In the genomic region with DNA sequence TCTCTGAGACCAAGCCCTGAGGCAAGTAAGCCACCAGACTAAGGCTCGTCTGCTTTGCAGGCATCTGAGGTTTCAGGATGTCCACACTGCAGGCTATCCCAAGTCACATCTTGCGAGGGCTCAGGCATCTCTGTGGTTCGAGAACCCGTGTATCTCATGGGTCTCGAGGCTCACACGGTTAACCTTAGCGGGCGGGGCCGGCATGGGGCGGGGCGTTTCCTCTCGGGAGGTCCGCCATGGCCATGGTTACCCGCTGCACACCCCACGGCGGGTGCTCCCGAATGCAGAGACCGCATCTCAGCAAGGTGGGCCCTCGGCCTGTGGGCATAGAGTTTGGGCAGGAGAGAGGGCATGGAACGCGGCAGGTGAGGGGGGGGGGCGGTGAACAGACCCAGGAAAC, we compare ENCODE assay signal across 8 mouse cellular contexts. TPM values are rescaled to one million over a fixed set of nuclear protein-coding genes. Genes with fewer than 3 reads are reported as not detected.
DNase-seq lines count a peak whose midpoint lies in the region; ATAC-seq and TF ChIP-seq lines count a peak whose summit lies in the region.

A gene (plus strand): TSS at position 215 of the 400 bp plus-strand sequence.

- TF ChIP-seq CTCF in liver, embryonic 14.5 days (IDR thresholded peaks at IDR 0.05; ENCODE audit: low read depth): no peak

- 3% methylated on average over 22 of the region's 22 CpGs for WGBS in forebrain, embryonic 14.5 days
- 2% methylated on average over 22 of the region's 22 CpGs for WGBS in kidney, embryonic 16.5 days
- under 1% methylated on average over 22 of the region's 22 CpGs for WGBS in liver, embryonic 14.5 days (ENCODE audit: insufficient replicate concordance)
- 2% methylated on average over 22 of the region's 22 CpGs for WGBS in neural tube, embryonic 12.5 days

- H3K4me3 ChIP-seq in forebrain, embryonic 14.5 days (ENCODE audit: low read depth, low read length): peak within 1 kb of the TSS; percentile 36
- H3K4me3 ChIP-seq in kidney, embryonic 16.5 days (ENCODE audit: low read length): peak within 1 kb of the TSS; percentile 53
- peak within 1 kb of the TSS; percentile 38 to 50 for H3K4me3 ChIP-seq in liver, embryonic 14.5 days (ENCODE audit: insufficient read depth in 1 of 2, low read depth in 2 of 2, low read length in 2 of 2)
- H3K4me3 ChIP-seq in neural tube, embryonic 12.5 days: peak within 1 kb of the TSS; percentile 30

- peak within 1 kb of the TSS; percentile 29; the same call in 1 of the 2 replicates for H3K9ac ChIP-seq in forebrain, embryonic 14.5 days (ENCODE audit: low read length)
- H3K9ac ChIP-seq in kidney, embryonic 16.5 days (replicated peaks; ENCODE audit: low read length): peak within 1 kb of the TSS; percentile 48
- peak within 1 kb of the TSS; percentile 7; the same call in 1 of the 2 replicates for H3K9ac ChIP-seq in liver, embryonic 14.5 days (replicated peaks)
- H3K9ac ChIP-seq in neural tube, embryonic 12.5 days: peak within 1 kb of the TSS; percentile 30; the same call in 1 of the 2 replicates

- peak; percentile 40 for DNase-seq in kidney, adult 18-20 months
- no peak for DNase-seq in kidney, adult 11 months
- DNase-seq in adrenal gland, adult 18-20 months (ENCODE audit: low spot score in 2 of 2): peak; percentile 60 to 64
- no peak for DNase-seq in forebrain, embryonic 14.5 days (ENCODE audit: low spot score)
- no peak for DNase-seq in liver, embryonic 14.5 days (ENCODE audit: low read depth in 3 of 3, low spot score in 3 of 3)

- H3K4me2 ChIP-seq in forebrain, embryonic 14.5 days (ENCODE audit: low read length): peak within 1 kb of the TSS; percentile 95
- H3K4me2 ChIP-seq in kidney, embryonic 16.5 days (replicated peaks; ENCODE audit: low read depth, low read length): peak within 1 kb of the TSS; percentile 91
- H3K4me2 ChIP-seq in liver, embryonic 14.5 days (ENCODE audit: low read depth): peak within 1 kb of the TSS; percentile 74
- H3K4me2 ChIP-seq in neural tube, embryonic 12.5 days (replicated peaks): peak within 1 kb of the TSS; percentile 95

- ATAC-seq in forebrain, embryonic 14.5 days: no peak
- 0 out of 2 replicates have a peak, but pooled peaks have one; percentile 6 for ATAC-seq in kidney, embryonic 16.5 days (ENCODE audit: low FRiP score, low TSS enrichment)
- ATAC-seq in liver, embryonic 14.5 days (ENCODE audit: insufficient read depth): no peak
- ATAC-seq in neural tube, embryonic 12.5 days (ENCODE audit: low FRiP score, low read depth): no peak
- no peak for ATAC-seq in monocyte, adult 5-6 weeks (replicated peaks; ENCODE audit: insufficient number of reproducible peaks, low FRiP score, low TSS enrichment, poor library complexity, severe bottlenecking)

- H3K27me3 ChIP-seq in forebrain, embryonic 14.5 days (replicated peaks; ENCODE audit: control insufficient read depth, insufficient read depth, low read length): peaks cover 49% of the 10 kb centered on the region
- peaks cover 42% of the 10 kb centered on the region for H3K27me3 ChIP-seq in kidney, embryonic 16.5 days (ENCODE audit: insufficient read depth, low read length)
- peaks cover 36% of the 10 kb centered on the region for H3K27me3 ChIP-seq in liver, embryonic 14.5 days (ENCODE audit: control insufficient read depth, insufficient read depth, low read length)
- H3K27me3 ChIP-seq in neural tube, embryonic 12.5 days (replicated peaks): peaks cover 63% of the 10 kb centered on the region

- peaks cover 4% of the 10 kb centered on the region; the same call in 1 of the 2 replicates for H3K36me3 ChIP-seq in forebrain, embryonic 14.5 days (ENCODE audit: control insufficient read depth, insufficient read depth, low read length)
- H3K36me3 ChIP-seq in kidney, embryonic 16.5 days (ENCODE audit: insufficient read depth, low read length): peaks cover 4% of the 10 kb centered on the region; the same call in 1 of the 2 replicates
- H3K36me3 ChIP-seq in liver, embryonic 14.5 days (replicated peaks; ENCODE audit: control insufficient read depth, insufficient read depth, low read depth): peaks cover 1% of the 10 kb centered on the region; the same call in 1 of the 2 replicates
- H3K36me3 ChIP-seq in neural tube, embryonic 12.5 days: 0 out of 2 replicates have a peak, but pooled peaks cover 4% of the 10 kb centered on the region

- H3K9me3 ChIP-seq in forebrain, embryonic 14.5 days (replicated peaks; ENCODE audit: control insufficient read depth, low read length): no peaks in the 10 kb centered on the region
- H3K9me3 ChIP-seq in kidney, embryonic 16.5 days (ENCODE audit: low read length): no peaks in the 10 kb centered on the region
- H3K9me3 ChIP-seq in liver, embryonic 14.5 days (ENCODE audit: control insufficient read depth, low read length): no peaks in the 10 kb centered on the region
- H3K9me3 ChIP-seq in neural tube, embryonic 12.5 days: no peaks in the 10 kb centered on the region

- H3K27ac ChIP-seq in forebrain, embryonic 14.5 days (ENCODE audit: low read depth, low read length): no peak within 1 kb of the TSS
- no peak within 1 kb of the TSS for H3K27ac ChIP-seq in kidney, embryonic 16.5 days (ENCODE audit: low read length)
- no peak within 1 kb of the TSS for H3K27ac ChIP-seq in liver, embryonic 14.5 days
- no peak within 1 kb of the TSS for H3K27ac ChIP-seq in neural tube, embryonic 12.5 days

- H3K4me1 ChIP-seq in forebrain, embryonic 14.5 days (ENCODE audit: control insufficient read depth, insufficient read depth, low read length): peaks cover 6% of the 10 kb centered on the region; the same call in 1 of the 2 replicates
- H3K4me1 ChIP-seq in kidney, embryonic 16.5 days (ENCODE audit: insufficient read depth, low read length): peaks cover 27% of the 10 kb centered on the region
- peaks cover 28 to 36% of the 10 kb centered on the region in 2 experiments for H3K4me1 ChIP-seq in liver, embryonic 14.5 days (replicated peaks; ENCODE audit: control insufficient read depth in 2 of 2, insufficient read depth in 2 of 2, low read length in 1 of 2)
- peaks cover 18% of the 10 kb centered on the region for H3K4me1 ChIP-seq in neural tube, embryonic 12.5 days

- no peak for TF ChIP-seq EP300 in liver, embryonic 14.5 days (IDR thresholded peaks at IDR 0.05; ENCODE audit: low read depth)

RNA-seq across cellular contexts. Expression of the gene that starts here (rescaled TPM):
- total RNA-seq in adrenal gland, adult 18-20 months (2021): 10 to 100 TPM; 40.8 to 47.1 TPM
- 1.7 and 3.2 TPM in 2 replicates for polyA plus RNA-seq in forebrain, embryonic 14.5 days (2014; fragmentation: Nextera tagmentation; extraction: Ambion mirVana)
- polyA plus RNA-seq in kidney, embryonic 16.5 days (2015; fragmentation: Nextera tagmentation; extraction: Ambion mirVana): 17.7 and 19.4 TPM in 2 replicates
- polyA plus RNA-seq in liver, embryonic 14.5 days (2012; rRNA removed): 0.35 and 0.48 TPM in 2 replicates
- polyA plus RNA-seq in liver, embryonic 14.5 days (2014; fragmentation: Nextera tagmentation; extraction: Ambion mirVana): 0.10 and 0.28 TPM in 2 replicates
- polyA plus RNA-seq in neural tube, embryonic 12.5 days (2016; fragmentation: Nextera tagmentation; extraction: Ambion mirVana): 6.0 and 6.3 TPM in 2 replicates
- total RNA-seq in monocyte, adult 5-6 weeks (2017): 0.49 TPM in 1 of 3 replicates, not detected in the others

Comparison
In these comparisons a context has a peak if more than half of its experiments do, and no peak if none do; other contexts are left out.
1. RNA of the gene that starts here (total RNA-seq): 40.8 to 47.1 TPM in adrenal gland, adult 18-20 months; 0.49 TPM in monocyte, adult 5-6 weeks; every median in the first group is over 10 times any median in the second.
2. DNase-seq: peak in kidney, adult 18-20 months (single experiment) and adrenal gland, adult 18-20 months (2 of 2); none in kidney, adult 11 months (single experiment), forebrain, embryonic 14.5 days (single experiment) and liver, embryonic 14.5 days (0 of 3).
3. Peak in every context shown above with its lines, with median percentiles within 50 percentile points of each other: H3K4me2 ChIP-seq, H3K4me3 ChIP-seq and H3K9ac ChIP-seq.